Mouse (Mus musculus): Measurements from ENCODE around the gene Rcn3.

GRCm38 (mm10) chr7:45046853-45047350 lies 45.1 kb downstream of the Rcn3 start:
- TF ChIP-seq POLR2A (IDR thresholded peaks at IDR 0.05; ENCODE audit: extremely low read depth, insufficient read depth, low read length) = no peak
- TF ChIP-seq CTCF (IDR thresholded peaks at IDR 0.05; ENCODE audit: extremely low read depth, insufficient read depth, low read length) = no peak

All from cortical plate, adult 2 months (tissue).